Mouse (Mus musculus): Measurements from ENCODE around the gene Htr1b.

Htr1b gene

GRCm38 (mm10) chr9:81633437-81633973 lies at the start of gene Htr1b:
Gene Htr1b, minus strand, starts transcription at chr9:81633828.
- DNase-seq (ENCODE audit: low read depth in 2 of 2, low spot score in 2 of 2): no peak

DNA sequence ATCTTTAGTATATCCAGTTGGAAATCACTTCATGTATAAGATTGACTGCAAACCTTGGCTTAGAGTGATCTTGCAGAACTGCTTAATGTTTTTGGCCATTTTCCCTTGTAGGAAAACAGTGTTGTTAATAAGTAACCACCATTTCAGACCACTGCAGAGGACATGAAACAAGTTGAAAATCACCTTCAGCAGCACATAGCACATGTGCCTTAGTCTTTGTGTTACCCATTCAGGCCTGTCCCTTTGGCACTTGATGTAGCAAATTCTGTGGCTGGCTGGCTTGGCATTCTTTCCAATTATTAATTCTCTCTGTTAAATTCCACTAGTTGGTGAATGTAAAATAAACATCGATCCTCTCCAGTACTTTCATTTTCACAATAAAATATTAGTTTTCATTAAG lies 43.1 kb upstream of the Htr1b start:
- no peak for DNase-seq (ENCODE audit: low read depth in 2 of 2, low spot score in 2 of 2)

GRCm38 (mm10) chr9:81637486-81637885 lies 3.9 kb upstream of the Htr1b start:
- no peak for DNase-seq (ENCODE audit: low read depth in 2 of 2, low spot score in 2 of 2)

- DNase-seq (ENCODE audit: low read depth in 2 of 2, low spot score in 2 of 2): no peak
Measured at GRCm38 (mm10) chr9:81635109-81635508, 1.5 kb upstream of the Htr1b start.

DNA sequence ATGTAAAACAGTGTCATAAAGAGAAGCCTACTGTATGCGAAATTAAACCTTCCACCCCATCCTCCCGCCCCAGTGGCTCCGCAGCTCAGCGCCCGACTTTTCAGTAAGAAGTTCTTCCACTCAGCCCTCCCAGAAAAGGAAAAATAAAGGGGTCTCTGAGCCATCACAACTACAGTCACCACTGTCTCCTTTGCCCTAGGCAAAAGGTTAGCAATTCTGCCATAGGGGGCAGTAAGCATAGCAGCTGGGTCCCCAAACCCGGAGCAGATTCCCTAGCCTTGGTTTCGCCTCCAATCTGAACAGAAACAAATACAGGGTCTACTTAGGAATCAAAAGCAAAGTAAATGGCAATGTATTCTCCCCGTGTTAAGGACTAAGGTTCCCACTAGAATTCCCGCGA lies 535 bp upstream of the Htr1b start:
- DNase-seq (ENCODE audit: low read depth in 2 of 2, low spot score in 2 of 2): no peak

DNA sequence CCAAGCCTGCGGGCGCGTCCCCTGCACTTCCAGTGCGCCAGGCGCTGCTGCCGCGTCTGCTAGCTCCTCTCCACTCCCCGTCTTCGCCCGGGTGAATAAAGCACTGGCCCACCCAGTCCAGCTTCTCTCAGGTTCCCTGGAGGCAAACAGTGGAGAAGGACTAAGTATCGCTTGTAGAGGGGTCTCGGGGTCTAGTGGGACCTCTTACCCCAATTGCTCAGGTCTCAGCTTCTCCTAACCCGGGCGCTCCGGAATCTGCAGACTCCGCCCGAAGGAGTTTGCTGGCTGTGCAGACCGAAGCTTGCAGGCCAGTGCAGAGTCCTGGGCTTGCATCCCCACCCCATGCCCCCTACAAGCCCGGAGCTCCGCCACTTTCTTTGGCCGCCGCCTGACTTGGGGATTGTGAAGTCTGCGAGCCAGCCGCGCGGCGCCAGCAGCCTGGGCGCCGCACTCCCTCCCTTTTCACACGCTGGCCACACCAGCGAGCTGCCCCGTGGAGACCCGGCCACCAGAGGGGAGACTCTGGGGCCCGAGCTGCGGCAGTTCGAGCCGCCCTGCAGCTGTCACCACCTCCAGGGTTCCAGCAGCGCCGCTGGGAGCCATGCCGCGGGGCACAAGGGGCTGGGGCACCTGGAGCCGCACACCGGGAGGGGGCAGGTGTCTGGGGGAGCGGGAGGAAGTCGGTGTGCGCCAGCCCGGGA lies 742 bp downstream of the Htr1b start:
- DNase-seq (ENCODE audit: low read depth in 2 of 2, low spot score in 2 of 2): no peak

GRCm38 (mm10) chr9:81632191-81632735 lies 1.4 kb downstream of the Htr1b start:
- no peak for DNase-seq (ENCODE audit: low read depth in 2 of 2, low spot score in 2 of 2)

GRCm38 (mm10) chr9:81631581-81632091 lies 2.0 kb downstream of the Htr1b start:
- no peak for DNase-seq (ENCODE audit: low read depth in 2 of 2, low spot score in 2 of 2)

DNA sequence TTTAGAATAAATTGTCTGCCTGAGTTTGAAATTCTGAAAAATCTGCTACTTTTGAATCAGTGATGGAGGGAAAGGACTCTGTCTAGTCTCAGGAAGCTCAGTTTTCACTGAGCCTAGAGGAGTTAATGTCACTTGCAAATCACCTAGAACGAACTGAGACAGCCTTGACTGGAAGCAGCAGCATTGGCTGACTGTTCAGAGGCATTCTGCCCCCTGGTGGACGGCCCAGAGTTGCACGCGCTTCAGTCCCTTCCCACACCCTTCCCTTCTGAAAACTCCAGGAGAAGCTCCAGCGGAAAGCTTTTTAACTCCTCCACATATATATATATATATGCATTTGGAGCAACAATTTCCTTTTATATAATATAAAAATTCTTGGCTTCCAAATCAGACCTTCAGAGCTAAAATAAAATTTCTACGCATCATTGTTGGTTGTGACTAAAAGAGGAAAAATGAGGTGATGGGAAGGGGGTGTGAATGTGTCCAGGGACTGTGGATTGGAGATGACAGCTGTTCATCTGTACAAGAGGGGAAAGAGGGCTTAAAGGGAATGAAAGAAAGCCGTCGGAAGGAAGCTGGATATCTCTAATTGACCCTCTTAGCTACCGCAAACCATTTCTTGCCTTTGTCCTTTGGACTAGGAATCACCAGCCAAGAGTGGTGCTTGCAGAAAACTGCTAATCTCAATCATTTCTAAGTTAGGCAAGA lies 6.6 kb downstream of the Htr1b start:
- DNase-seq (ENCODE audit: low read depth in 2 of 2, low spot score in 2 of 2): peak in 1 of 2 experiments; percentile 30

- DNase-seq (ENCODE audit: low read depth in 2 of 2, low spot score in 2 of 2): no peak
Measured at GRCm38 (mm10) chr9:81625898-81626297, 7.7 kb downstream of the Htr1b start.

DNA sequence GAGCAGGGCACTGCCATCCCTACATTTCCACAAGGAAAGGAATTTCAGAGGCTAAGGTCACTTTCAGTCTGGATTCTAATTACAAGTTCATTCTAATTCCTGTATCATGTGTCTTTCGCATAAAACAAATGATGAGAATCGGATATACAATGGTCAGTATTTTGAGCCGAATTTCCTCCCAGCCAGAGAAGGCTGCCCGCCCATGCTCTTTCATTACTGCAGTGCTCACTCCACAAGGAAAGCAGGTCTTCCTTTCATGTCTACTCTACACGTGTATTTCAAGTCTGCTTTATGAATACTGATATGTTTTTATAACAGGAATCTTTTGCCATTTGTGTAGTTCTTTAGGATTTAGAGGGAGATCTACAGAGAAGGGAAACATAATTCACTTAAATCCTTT lies 10.8 kb downstream of the Htr1b start:
- no peak for DNase-seq (ENCODE audit: low read depth in 2 of 2, low spot score in 2 of 2)

GRCm38 (mm10) chr9:81611022-81611421 lies 22.6 kb downstream of the Htr1b start:
- DNase-seq (ENCODE audit: low read depth in 2 of 2, low spot score in 2 of 2): no peak

Data from CD8-positive naive resting alpha-beta T cell, adult 2 months (primary cell).